Mouse (Mus musculus) stomach, postnatal 0 days (tissue): Measurements from ENCODE around the gene Bcam. TPM values are rescaled to one million over a fixed set of nuclear protein-coding genes. Genes with fewer than 3 reads are reported as not detected.

Experiments
- ATAC-seq: fragments of 200-750 bp; cut with Nextera tagmentation; 2 replicates; pipeline ENCODE4 v1.8.0; 2017; ENCODE audit not compliant: low FRiP score, low TSS enrichment
- DNase-seq: peaks from one replicate; pipeline ENCODE4 v3.0.0-alpha.2; 2016; ENCODE audit warnings: low spot score
- H3K27ac ChIP-seq: fragments of 300-500 bp; sonication (generic); replicated peaks from 2 replicates; pipeline ENCODE4 v1.5.1; 2014; ENCODE audit warnings: mild to moderate bottlenecking, control low read depth
- H3K27me3 ChIP-seq: fragments of 300-500 bp; sonication (generic); 2 replicates; pipeline ENCODE4 v1.6.1; 2014; ENCODE audit warnings: low read length; ENCODE audit not compliant: control insufficient read depth, insufficient read depth
- H3K36me3 ChIP-seq: fragments of 300-500 bp; sonication (generic); 2 replicates; pipeline ENCODE4 v1.6.1; 2014; ENCODE audit warnings: low read length, mixed read lengths; ENCODE audit not compliant: control insufficient read depth, insufficient read depth
- H3K4me1 ChIP-seq: fragments of 300-500 bp; sonication (generic); replicated peaks from 2 replicates; pipeline ENCODE4 v1.6.1; 2014; ENCODE audit warnings: antibody characterized with exemption; ENCODE audit not compliant: control insufficient read depth, insufficient read depth
- H3K4me2 ChIP-seq: fragments of 300-500 bp; sonication (generic); replicated peaks from 2 replicates; pipeline ENCODE4 v1.6.1; 2014; ENCODE audit warnings: low read depth, mild to moderate bottlenecking, control low read depth, moderate library complexity
- H3K4me3 ChIP-seq: fragments of 300-500 bp; sonication (generic); 2 replicates; pipeline ENCODE4 v1.5.1; 2014; ENCODE audit warnings: low read depth, low read length, control low read depth
- H3K9ac ChIP-seq: fragments of 300-500 bp; sonication (generic); 2 replicates; pipeline ENCODE4 v1.6.1; 2014; ENCODE audit warnings: mild to moderate bottlenecking, low read length, control low read depth, mixed read lengths
- H3K9me3 ChIP-seq: fragments of 300-500 bp; sonication (generic); 2 replicates; pipeline ENCODE4 v1.6.1; 2016; ENCODE audit warnings: low read length; ENCODE audit not compliant: control insufficient read depth
- CTCF ChIP-seq: IDR thresholded peaks from 2 replicates; pipeline ENCODE4 v1.5.1; 2016; ENCODE audit warnings: antibody characterized with exemption, low read depth, mild to moderate bottlenecking, moderate library complexity
- EP300 ChIP-seq: optimal IDR thresholded peaks from 2 replicates; pipeline ENCODE3; 2016; ENCODE audit warnings: antibody characterized with exemption
- WGBS: fragments of 180-500 bp; shearing (Covaris S2); extraction: QIAGEN DNeasy Blood & Tissue Kit; methylation state at CpG from one replicate; pipeline ENCODE4 v1.1.7; 2014; 5-methylcytosine and 5-hydroxymethylcytosine counted together
- polyA plus RNA-seq: library from polyadenylated mRNA; unstranded; fragments of >200 nt; fragmentation: Nextera tagmentation; extraction: Ambion mirVana; gene quantifications from 2 replicates; pipeline ENCODE4 v1.2.1, GENCODE M21; 2015

Bcam gene
- polyA plus RNA-seq, 1 experiment from 2014 or later = 87.5 TPM

- no peak overlapping the region for H3K4me3 ChIP-seq
- no peak for DNase-seq
- H3K9me3 ChIP-seq = no peaks in the 10 kb centered on the region
- no peak overlapping the region for H3K9ac ChIP-seq
- peaks cover 8% of the 10 kb centered on the region for H3K4me1 ChIP-seq
- peaks cover 11% of the 10 kb centered on the region; the same call in 1 of the 2 replicates for H3K36me3 ChIP-seq
- no peak overlapping the region for H3K4me2 ChIP-seq
- 15% methylated on average over 8 of the region's 8 CpGs for WGBS
- ATAC-seq = peak; percentile 38; the same call in 1 of the 2 replicates
- TF ChIP-seq CTCF = no peak
- no peak for TF ChIP-seq EP300
- no peaks in the 10 kb centered on the region for H3K27me3 ChIP-seq
- H3K27ac ChIP-seq = peak overlapping the region; percentile 56; the same call in 1 of the 2 replicates
Observed at GRCm38 (mm10) chr7:19741329-19742031, 29.3 kb downstream of the Bcam start.

DNA sequence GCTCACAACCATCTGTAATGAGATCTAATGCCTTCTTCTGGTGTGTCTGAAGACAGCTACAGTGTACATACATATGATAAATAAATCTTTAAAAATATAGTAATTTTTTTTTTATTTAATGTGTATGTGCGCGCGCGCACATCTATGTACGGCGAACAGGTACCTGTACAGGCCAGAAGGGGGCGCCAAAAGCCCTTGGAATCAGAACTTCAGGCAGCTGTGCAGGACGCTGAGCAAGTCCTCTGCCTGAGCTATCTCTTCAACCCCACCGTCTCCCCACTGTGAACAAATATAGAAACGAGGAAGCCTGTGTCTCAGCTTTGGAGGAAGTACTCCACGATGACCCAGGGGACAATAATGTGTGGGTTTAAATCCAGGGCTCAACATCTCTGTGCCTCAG, 30.5 kb downstream of the Bcam start:
- no peaks in the 10 kb centered on the region for H3K27me3 ChIP-seq
- DNase-seq (no peak), ATAC-seq (no peak)
- H3K4me1 ChIP-seq = peaks cover 8% of the 10 kb centered on the region; the same call in 1 of the 2 replicates
- H3K9ac ChIP-seq = no peak overlapping the region
- H3K9me3 ChIP-seq = no peaks in the 10 kb centered on the region
- peaks cover 11% of the 10 kb centered on the region; the same call in 1 of the 2 replicates for H3K36me3 ChIP-seq
- no peak overlapping the region for H3K4me2 ChIP-seq
- TF ChIP-seq EP300 = no peak
- peak; percentile 50 for TF ChIP-seq CTCF
- no peak overlapping the region for H3K27ac ChIP-seq
- no peak overlapping the region for H3K4me3 ChIP-seq
- 89% methylated on average over 11 of the region's 11 CpGs for WGBS

DNA sequence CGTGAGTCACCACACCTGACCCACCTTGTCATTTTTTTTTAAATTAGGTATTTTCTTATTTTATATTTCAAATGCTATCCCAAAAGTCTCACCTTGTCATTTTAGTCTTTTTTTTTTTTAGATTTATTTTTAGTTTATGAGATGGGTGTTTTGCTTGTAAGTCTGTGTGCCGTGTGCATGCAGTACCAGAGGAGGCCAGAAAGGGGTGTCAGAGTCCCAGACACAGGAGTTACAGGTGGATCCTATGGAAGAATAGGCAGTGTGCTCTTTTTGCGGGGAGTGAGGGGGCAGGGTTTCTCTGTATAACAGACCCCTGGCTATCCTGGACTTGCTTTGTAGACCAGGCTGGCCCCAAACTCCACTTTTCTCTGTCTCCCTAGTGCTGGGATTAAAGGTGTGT, 32.0 kb downstream of the Bcam start:
- Histone ChIP-seq H3K27me3 (no peaks in the 10 kb centered on the region), H3K9me3 (no peaks in the 10 kb centered on the region), H3K9ac (no peak overlapping the region), H3K4me3 (no peak overlapping the region), H3K4me1 (peaks cover 3% of the 10 kb centered on the region; the same call in 1 of the 2 replicates), H3K27ac (no peak overlapping the region), H3K4me2 (no peak overlapping the region), H3K36me3 (peaks cover 11% of the 10 kb centered on the region; the same call in 1 of the 2 replicates)
- DNase-seq = peak; percentile 64
- 90% methylated on average over 3 of the region's 3 CpGs for WGBS
- no peak for ATAC-seq
- TF ChIP-seq EP300 (no peak), CTCF (peak; percentile 63)

- Histone ChIP-seq H3K36me3 (peaks cover 18% of the 10 kb centered on the region), H3K4me1 (no peaks in the 10 kb centered on the region), H3K9ac (no peak overlapping the region), H3K4me3 (no peak overlapping the region), H3K27me3 (no peaks in the 10 kb centered on the region), H3K4me2 (no peak overlapping the region), H3K27ac (no peak overlapping the region), H3K9me3 (no peaks in the 10 kb centered on the region)
- 87% methylated on average over 16 of the region's 16 CpGs for WGBS
- ATAC-seq (no peak), DNase-seq (no peak)
- no peak for TF ChIP-seq CTCF
- TF ChIP-seq EP300 = no peak
Observed at GRCm38 (mm10) chr7:19736389-19737057, 34.3 kb downstream of the Bcam start.

DNA sequence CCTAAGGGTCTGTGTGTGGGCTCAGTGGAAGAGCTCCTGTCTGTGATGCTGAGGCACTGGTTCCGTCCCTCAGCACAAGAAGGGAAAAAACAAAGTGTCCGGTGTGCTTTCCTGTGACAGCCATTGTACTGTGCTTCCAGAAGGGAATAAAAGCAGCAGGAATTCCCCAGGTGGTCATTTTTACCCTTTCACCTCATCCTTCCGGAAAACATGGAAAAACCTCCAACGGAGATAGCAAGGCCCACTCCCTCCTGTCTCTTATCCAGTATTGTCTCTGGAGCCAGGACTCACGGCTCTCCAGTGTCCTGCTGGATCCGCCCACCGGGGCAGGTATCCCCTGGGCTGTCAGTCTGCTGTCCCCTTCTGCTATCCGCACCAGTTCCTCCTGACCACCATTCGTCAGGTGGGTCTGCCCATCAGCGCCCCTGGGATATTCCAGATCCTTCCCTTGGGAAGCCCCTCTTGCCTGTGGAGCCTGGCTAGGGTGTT, 36.6 kb downstream of the Bcam start:
- peaks cover 37% of the 10 kb centered on the region for H3K36me3 ChIP-seq

GRCm38 (mm10) chr7:19726541-19726940, 44.3 kb downstream of the Bcam start:
- no peak overlapping the region for H3K4me2 ChIP-seq
- H3K36me3 ChIP-seq = peaks cover 39% of the 10 kb centered on the region
- H3K27ac ChIP-seq = no peak overlapping the region
- WGBS = 91% methylated on average over 4 of the region's 4 CpGs
- TF ChIP-seq EP300 = no peak
- no peak for TF ChIP-seq CTCF
- H3K4me3 ChIP-seq = no peak overlapping the region
- H3K27me3 ChIP-seq = no peaks in the 10 kb centered on the region
- no peaks in the 10 kb centered on the region for H3K4me1 ChIP-seq
- no peak for ATAC-seq
- H3K9me3 ChIP-seq = 0 out of 2 replicates have a peak, but pooled peaks cover 3% of the 10 kb centered on the region
- DNase-seq = no peak
- H3K9ac ChIP-seq = no peak overlapping the region

More for the DNA sequence above, 36.6 kb downstream of the Bcam start:
- Histone ChIP-seq H3K9me3 (no peaks in the 10 kb centered on the region), H3K27me3 (no peaks in the 10 kb centered on the region), H3K9ac (no peak overlapping the region), H3K27ac (no peak overlapping the region), H3K4me1 (no peaks in the 10 kb centered on the region), H3K4me2 (no peak overlapping the region), H3K4me3 (no peak overlapping the region)
- no peak for ATAC-seq
- no peak for DNase-seq
- WGBS = 82% methylated on average over 10 of the region's 10 CpGs
- no peak for TF ChIP-seq CTCF
- TF ChIP-seq EP300 = no peak
